Mouse (Mus musculus) heart, adult 2 months (tissue): Measurements from ENCODE around the gene Wasf1. TPM values are rescaled to one million over a fixed set of nuclear protein-coding genes. Genes with fewer than 3 reads are reported as not detected.
A peak's percentile ranks its signal among the peaks of the same experiment; 100 is the strongest.

Experiments used
- DNase-seq, 2 experiments: peaks; one replicate each; pipeline ENCODE4 v3.0.0; 2021
- H3K27ac ChIP-seq: fragments of 200-600 bp; 2 replicates; pipeline ENCODE4 v1.8.1; 2022
- H3K27me3 ChIP-seq: fragments of 200-500 bp; 2 replicates; pipeline ENCODE4 v1.6.1; 2012; ENCODE audit warnings: mild to moderate bottlenecking, low read length, inconsistent platforms, mixed read lengths; ENCODE audit not compliant: control insufficient read depth, insufficient read depth
- H3K36me3 ChIP-seq: fragments of 200-500 bp; 2 replicates; pipeline ENCODE4 v1.6.1; 2012; ENCODE audit warnings: low read length, inconsistent platforms; ENCODE audit not compliant: control insufficient read depth, insufficient read depth
- H3K4me1 ChIP-seq: fragments of 200-500 bp; 2 replicates; pipeline ENCODE4 v1.6.1; 2011; ENCODE audit warnings: low read length; ENCODE audit not compliant: control insufficient read depth, insufficient read depth
- H3K4me3 ChIP-seq: fragments of 200-600 bp; 2 replicates; pipeline ENCODE4 v1.8.1; 2022
- H3K79me2 ChIP-seq: fragments of 200-500 bp; replicated peaks from 2 replicates; pipeline ENCODE4 v1.6.1; 2012; ENCODE audit warnings: mild to moderate bottlenecking, inconsistent platforms, low read length, moderate library complexity, mixed read lengths; ENCODE audit not compliant: control insufficient read depth, insufficient read depth
- H3K9ac ChIP-seq: fragments of 200-500 bp; 2 replicates; pipeline ENCODE4 v1.6.1; 2012; ENCODE audit warnings: low read depth, mild to moderate bottlenecking, control low read depth, inconsistent platforms, low read length, mixed read lengths
- CTCF ChIP-seq: fragments of 200-600 bp; IDR thresholded peaks from 2 replicates; pipeline ENCODE4 v1.8.1; 2022; ENCODE audit warnings: antibody characterized with exemption, mild to moderate bottlenecking, moderate library complexity
- EP300 ChIP-seq: fragments of 200-500 bp; IDR thresholded peaks from 2 replicates; pipeline ENCODE4 v1.6.1; 2011; ENCODE audit warnings: low read depth, low read length, control low read depth; ENCODE audit not compliant: insufficient read depth
- POLR2A ChIP-seq: fragments of 200-500 bp; IDR thresholded peaks from 2 replicates; pipeline ENCODE4 v1.6.1; 2011; ENCODE audit warnings: mild to moderate bottlenecking, low read depth, low read length, control low read depth; ENCODE audit not compliant: insufficient read depth
- WGBS: fragments of 180-500 bp; shearing (Covaris S2); methylation state at CpG from one replicate; pipeline ENCODE4 v1.1.7; 2018; 5-methylcytosine and 5-hydroxymethylcytosine counted together
- intact Hi-C: fragments of 180-260 bp; cut with DNase I; formaldehyde crosslinking; loops from one replicate; pipeline ENCODE4 v1.15.1; 2025
- polyA plus RNA-seq: library from polyadenylated mRNA; depleted of rRNA; stranded (reverse); fragments of >200 nt; gene quantifications from 2 replicates; pipeline ENCODE4 v1.2.3, GENCODE M21; 2012
- total RNA-seq, 2 experiments: library from RNA; stranded (reverse); gene quantifications; 2 replicates each; pipeline ENCODE4 v1.2.3; 2021

Wasf1 gene
- total and polyA plus RNA-seq, 3 experiments, result 0.43 to 0.63 (median 0.53) TPM

DNA sequence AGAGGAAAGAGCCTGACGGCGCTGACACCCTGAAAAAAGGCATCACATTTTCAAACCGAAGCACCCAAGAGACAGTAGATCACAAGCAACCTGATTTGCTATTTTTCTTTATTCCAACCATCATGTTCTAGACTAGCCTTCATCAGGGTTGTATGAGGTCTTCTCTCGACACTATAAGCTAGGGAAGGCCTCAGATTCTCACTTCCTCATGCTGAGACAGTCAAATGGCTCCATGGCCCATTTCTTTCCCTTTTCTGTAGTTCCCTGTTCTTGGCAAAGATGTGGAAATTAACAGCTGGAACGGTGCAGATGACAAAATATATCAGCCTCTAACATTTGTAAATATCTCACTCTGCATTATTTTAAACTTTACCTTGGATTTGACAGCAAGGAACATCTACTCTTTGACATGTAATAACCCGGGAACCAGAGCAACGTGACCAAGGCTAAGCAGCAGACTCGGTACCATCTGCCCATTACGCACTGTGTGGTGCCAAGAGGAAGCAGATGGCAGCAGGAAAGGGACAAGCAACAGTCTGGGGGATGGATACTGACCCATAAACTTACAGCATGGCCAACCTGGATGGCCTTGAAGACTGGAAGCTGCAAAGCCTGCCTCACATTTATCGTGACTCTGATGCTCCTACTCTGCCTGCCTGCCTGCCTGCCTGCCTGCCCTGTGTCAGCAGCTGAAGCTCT lies 36.0 kb upstream of the Wasf1 start:
- H3K79me2 ChIP-seq, result no peaks in the 10 kb centered on the region
- H3K27ac ChIP-seq, result no peak overlapping the region
- no peaks in the 10 kb centered on the region for H3K27me3 ChIP-seq
- no peak for DNase-seq
- H3K4me1 ChIP-seq, result no peaks in the 10 kb centered on the region; the same call in 1 of the 2 replicates
- H3K9ac ChIP-seq, result no peak overlapping the region
- intact Hi-C loops, result no loop called here
- TF ChIP-seq POLR2A, result no peak
- TF ChIP-seq EP300, result no peak
- no peak for TF ChIP-seq CTCF
- H3K36me3 ChIP-seq, result peaks cover 3% of the 10 kb centered on the region; the same call in 1 of the 2 replicates
- 92% methylated on average over 10 of the region's 10 CpGs for WGBS
- H3K4me3 ChIP-seq, result no peak overlapping the region

DNA sequence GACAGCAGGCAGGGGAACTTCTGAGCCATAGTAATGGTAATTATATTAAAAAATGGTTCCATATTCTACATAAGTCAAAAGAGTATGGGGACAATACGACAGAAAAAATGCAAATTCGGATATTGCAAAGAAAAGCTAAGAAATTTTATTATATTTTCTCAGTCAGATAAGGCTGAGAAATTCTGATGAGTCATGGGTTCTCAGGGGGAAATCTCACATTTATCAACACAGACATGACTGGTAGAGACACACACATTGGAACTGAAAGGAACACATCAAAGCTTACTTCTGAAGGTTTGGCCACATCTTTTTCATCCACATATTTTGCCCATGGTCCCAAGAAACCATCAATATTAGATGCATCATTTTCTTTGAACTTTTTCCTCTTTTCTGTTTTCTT lies 32.6 kb upstream of the Wasf1 start:
- no peak for TF ChIP-seq EP300
- TF ChIP-seq POLR2A, result no peak
- H3K36me3 ChIP-seq, result no peaks in the 10 kb centered on the region
- H3K9ac ChIP-seq, result no peak overlapping the region
- no peak overlapping the region for H3K27ac ChIP-seq
- no peaks in the 10 kb centered on the region; the same call in 1 of the 2 replicates for H3K4me1 ChIP-seq
- DNase-seq, result no peak
- WGBS, result 86% methylated on average over 2 of the region's 2 CpGs
- no peaks in the 10 kb centered on the region for H3K27me3 ChIP-seq
- no peak overlapping the region for H3K4me3 ChIP-seq
- intact Hi-C loops, result no loop called here
- no peaks in the 10 kb centered on the region for H3K79me2 ChIP-seq

DNA sequence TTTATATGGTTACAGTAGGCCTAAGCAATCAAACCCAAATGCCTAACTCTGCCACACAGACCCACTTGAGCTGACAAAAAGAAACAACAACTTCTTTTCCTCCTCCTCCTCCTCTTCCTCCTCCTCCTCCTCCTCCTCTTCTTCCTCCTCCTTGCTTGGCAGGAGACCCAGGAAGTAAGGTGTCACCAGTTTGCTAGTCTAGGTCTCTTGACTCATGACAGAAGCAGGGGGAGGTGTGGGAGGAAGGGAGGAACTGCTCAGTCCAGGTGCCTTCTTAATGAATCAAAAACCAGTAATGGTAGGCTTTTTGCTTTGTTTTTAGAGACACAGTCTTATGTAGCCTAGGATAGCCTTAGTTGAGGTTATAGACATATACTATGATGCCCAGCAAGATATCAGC lies 32.1 kb upstream of the Wasf1 start:
- intact Hi-C loops, result no loop called here
- Histone ChIP-seq H3K4me3 (no peak overlapping the region), H3K79me2 (no peaks in the 10 kb centered on the region), H3K36me3 (no peaks in the 10 kb centered on the region), H3K27me3 (no peaks in the 10 kb centered on the region), H3K4me1 (no peaks in the 10 kb centered on the region; the same call in 1 of the 2 replicates), H3K9ac (no peak overlapping the region), H3K27ac (no peak overlapping the region)
- no peak for DNase-seq
- TF ChIP-seq CTCF, result no peak
- no peak for TF ChIP-seq EP300
- no peak for TF ChIP-seq POLR2A

DNA sequence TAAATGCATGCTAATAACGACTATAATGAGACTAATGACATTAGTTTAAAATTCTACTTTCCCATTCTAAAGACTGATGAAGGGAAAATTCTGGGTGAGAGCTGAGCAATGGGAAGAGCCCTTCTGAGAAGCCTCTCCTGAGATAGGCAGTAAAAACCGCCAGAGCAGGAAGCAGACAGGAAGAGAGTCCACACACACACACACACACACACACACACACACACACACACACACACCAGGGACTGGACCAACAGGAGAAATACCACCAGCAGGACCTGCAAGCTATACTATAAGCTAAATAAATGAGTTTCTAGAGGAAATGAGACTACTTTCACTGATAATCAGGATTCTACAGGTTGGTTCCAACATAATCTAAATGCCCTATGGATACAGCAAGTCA lies 27.7 kb upstream of the Wasf1 start:
- H3K4me3 ChIP-seq, result no peak overlapping the region
- 46% methylated on average over 2 of the region's 2 CpGs for WGBS
- intact Hi-C loops, result no loop called here
- no peaks in the 10 kb centered on the region for H3K27me3 ChIP-seq
- no peak for DNase-seq
- H3K4me1 ChIP-seq, result peaks cover 2% of the 10 kb centered on the region
- TF ChIP-seq POLR2A, result no peak
- TF ChIP-seq EP300, result no peak
- TF ChIP-seq CTCF, result no peak
- no peak overlapping the region for H3K27ac ChIP-seq
- 0 out of 2 replicates have a peak, but pooled peaks cover 2% of the 10 kb centered on the region for H3K79me2 ChIP-seq
- peaks cover 2% of the 10 kb centered on the region for H3K36me3 ChIP-seq
- H3K9ac ChIP-seq, result no peak overlapping the region

DNA sequence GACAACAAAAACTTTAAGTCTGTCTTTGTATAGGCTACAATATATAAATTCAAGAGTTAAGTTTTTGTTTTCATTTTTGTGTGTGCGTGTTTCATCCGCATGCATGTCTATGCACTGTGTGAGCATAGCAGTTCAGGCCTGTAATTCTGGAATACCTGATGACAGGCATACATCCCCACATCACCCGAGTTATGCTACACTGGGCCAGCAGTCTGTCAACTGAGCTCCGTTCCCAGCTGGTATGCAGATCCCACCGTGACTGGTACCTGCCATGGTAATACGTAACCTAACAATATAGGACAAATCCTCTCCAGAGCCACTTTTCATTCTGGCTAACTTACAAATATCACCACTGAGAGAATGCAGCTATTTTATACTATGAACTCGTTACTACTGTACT lies 26.6 kb upstream of the Wasf1 start:
- intact Hi-C loops, result no loop called here
- Histone ChIP-seq H3K4me1 (peaks cover 2% of the 10 kb centered on the region), H3K79me2 (0 out of 2 replicates have a peak, but pooled peaks cover 2% of the 10 kb centered on the region), H3K9ac (no peak overlapping the region), H3K27me3 (no peaks in the 10 kb centered on the region), H3K4me3 (no peak overlapping the region), H3K27ac (no peak overlapping the region), H3K36me3 (peaks cover 2% of the 10 kb centered on the region)
- 90% methylated on average over 7 of the region's 7 CpGs for WGBS
- no peak for DNase-seq
- TF ChIP-seq CTCF, result no peak
- no peak for TF ChIP-seq EP300

DNA sequence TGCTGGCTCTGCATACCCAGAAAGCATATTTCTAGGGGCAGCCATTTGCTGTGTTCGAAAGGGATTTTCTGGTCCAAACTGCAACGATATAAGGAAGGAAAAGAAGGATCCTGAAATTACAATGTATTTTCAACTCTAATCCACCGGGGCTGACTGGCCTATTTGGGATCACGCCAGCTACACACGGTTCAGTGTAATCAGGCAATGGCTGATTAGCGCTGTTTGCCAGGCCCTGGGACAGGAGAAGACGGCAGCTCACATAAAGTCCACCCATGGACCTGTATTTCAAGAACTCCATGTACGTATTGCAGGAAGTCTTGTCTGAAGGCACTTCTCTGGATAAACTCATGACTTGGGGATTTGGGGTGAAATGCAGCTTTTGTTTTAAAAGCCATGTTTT lies 25.7 kb upstream of the Wasf1 start:
- no peaks in the 10 kb centered on the region for H3K27me3 ChIP-seq
- H3K79me2 ChIP-seq, result peaks cover 2% of the 10 kb centered on the region; the same call in 1 of the 2 replicates
- H3K9ac ChIP-seq, result no peak overlapping the region
- TF ChIP-seq CTCF (no peak), POLR2A (no peak), EP300 (no peak)
- peaks cover 2% of the 10 kb centered on the region for H3K36me3 ChIP-seq
- WGBS, result 29% methylated on average over 8 of the region's 8 CpGs
- intact Hi-C loops, result no loop called here
- peaks cover 2% of the 10 kb centered on the region for H3K4me1 ChIP-seq
- H3K4me3 ChIP-seq, result no peak overlapping the region
- peak in 1 of 2 experiments; percentile 19 for DNase-seq
- no peak overlapping the region for H3K27ac ChIP-seq
